Mouse (Mus musculus) lung, postnatal 0 days (tissue): Measurements from ENCODE around the gene Vegfb.

Source experiments
- CTCF ChIP-seq: IDR thresholded peaks from 2 replicates; pipeline ENCODE4 v1.5.1; 2016; ENCODE audit warnings: antibody characterized with exemption, mild to moderate bottlenecking
- EP300 ChIP-seq: IDR thresholded peaks from 2 replicates; pipeline ENCODE4 v1.6.1; 2016; ENCODE audit warnings: antibody characterized with exemption, mild to moderate bottlenecking, control low read depth

DNA sequence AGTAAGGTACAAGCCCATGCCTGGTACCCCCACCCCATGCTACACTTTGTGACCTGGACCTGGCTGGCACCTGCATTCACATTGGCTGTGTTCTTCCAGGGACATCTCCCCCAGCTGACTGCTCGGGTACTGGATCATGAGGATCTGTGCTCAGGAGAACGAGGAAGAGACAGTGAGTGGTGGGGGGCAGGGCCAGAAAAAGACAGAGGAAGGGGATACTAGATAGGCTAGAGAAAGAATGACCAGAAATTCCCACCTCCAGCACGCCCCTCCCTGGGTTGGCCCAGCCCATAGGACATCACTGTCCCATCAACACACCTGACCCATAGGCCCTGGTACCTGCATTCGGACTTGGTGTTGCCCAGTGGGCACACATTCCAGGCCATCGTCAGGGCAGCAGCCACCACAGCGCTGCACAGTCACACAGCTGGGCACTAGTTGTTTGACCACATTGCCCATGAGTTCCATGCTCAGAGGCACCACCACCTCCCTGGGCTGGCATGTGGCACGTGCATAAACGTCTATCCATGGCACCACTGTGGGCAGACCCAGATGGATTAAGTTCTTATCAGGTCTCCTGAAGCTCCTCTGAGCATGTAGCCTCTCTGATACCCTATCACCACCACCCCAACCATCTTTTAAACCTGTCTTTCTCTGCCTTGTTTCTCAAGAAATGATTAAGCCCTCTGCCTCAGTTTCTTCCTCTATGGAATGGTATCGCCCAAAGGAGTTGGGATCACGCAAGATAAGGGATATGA lies 1.3 kb downstream of the Vegfb start:
- no peak for TF ChIP-seq CTCF
- no peak for TF ChIP-seq EP300
